In genomic region chr16:73957675-73958523, GRCm38 (mm10) we compare ENCODE assay signal across 16 mouse cellular contexts.
"Had no signal": no experiment of that assay in that cellular context is flagged by ENCODE, and none has a peak within 500 bp of the region (broad histone marks: within the 10 kb centered on the region; RNA-seq: fewer than 3 reads in every experiment).

No protein-coding gene starts in this region.

- ATAC-seq: intestine, postnatal 0 days had no signal

- H3K9ac ChIP-seq: liver, embryonic 15.5 days; lung, embryonic 15.5 days had no signal

- H3K4me3 ChIP-seq: liver, embryonic 15.5 days; lung, embryonic 15.5 days had no signal

- H3K9me3 ChIP-seq: liver, embryonic 15.5 days; lung, embryonic 15.5 days had no signal

- DNase-seq: kidney, adult 9 months; lung, adult 18-20 months; lung, postnatal 14 days; midbrain, embryonic 14.5 days; right cerebral cortex, postnatal 14 days; right cerebral cortex, postnatal 4 days; thymus, adult 2 months; thymus, postnatal 14 days; thymus, postnatal 4 days had no signal

- H3K4me2 ChIP-seq: liver, embryonic 11.5 days; liver, embryonic 15.5 days; lung, embryonic 15.5 days; midbrain, embryonic 11.5 days had no signal

- H3K27me3 ChIP-seq: liver, embryonic 15.5 days; lung, embryonic 15.5 days had no signal

- H3K4me1 ChIP-seq: liver, embryonic 15.5 days; lung, embryonic 15.5 days had no signal

- H3K27ac ChIP-seq: liver, embryonic 15.5 days; lung, embryonic 15.5 days; macrophage; stomach, postnatal 0 days had no signal

- H3K36me3 ChIP-seq: liver, embryonic 15.5 days; lung, embryonic 15.5 days had no signal
